Mouse (Mus musculus): ENCODE data around the gene Cacnb4.

Cacnb4 gene

DNA sequence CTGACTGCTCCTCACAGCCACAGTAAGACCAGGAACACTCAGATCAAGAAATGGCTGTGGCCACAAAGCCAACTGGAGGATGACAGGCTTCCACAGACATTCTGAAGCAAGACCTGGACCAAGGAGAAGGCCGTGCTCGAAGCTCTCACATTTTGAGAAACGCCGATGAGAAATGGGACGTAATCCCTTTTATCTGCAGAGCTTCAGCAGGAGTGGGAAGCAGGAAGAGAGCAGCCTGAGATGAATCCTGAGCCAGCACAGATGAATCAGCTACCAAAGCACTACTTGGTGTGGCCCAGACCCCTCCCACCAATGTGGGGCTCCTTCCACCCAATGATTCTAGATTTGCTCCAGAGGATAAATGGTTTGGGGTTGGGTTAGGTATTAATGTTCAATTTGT is 113.4 kb downstream of the Cacnb4 start:
- DNase-seq: no peak

DNA sequence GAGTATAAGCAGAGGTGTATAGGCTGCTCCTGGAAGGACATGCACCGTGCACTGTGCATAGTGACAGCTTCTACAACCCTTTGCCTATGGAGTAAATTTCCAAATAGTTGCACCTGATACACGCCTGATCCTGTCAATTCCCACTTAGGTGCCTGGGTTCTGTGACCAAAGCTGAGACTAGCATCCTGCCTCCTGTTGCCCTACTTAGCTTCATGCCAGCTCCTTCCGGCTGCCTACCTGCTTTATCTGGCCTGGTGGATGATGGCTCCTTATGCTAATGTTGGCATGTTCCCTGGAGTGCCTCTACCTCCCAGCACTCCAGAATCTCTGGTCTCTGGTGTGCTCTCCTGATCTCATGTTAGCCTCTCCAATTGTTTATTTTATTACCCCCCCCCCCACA is 114.3 kb downstream of the Cacnb4 start:
- DNase-seq: peak; percentile 82

DNA sequence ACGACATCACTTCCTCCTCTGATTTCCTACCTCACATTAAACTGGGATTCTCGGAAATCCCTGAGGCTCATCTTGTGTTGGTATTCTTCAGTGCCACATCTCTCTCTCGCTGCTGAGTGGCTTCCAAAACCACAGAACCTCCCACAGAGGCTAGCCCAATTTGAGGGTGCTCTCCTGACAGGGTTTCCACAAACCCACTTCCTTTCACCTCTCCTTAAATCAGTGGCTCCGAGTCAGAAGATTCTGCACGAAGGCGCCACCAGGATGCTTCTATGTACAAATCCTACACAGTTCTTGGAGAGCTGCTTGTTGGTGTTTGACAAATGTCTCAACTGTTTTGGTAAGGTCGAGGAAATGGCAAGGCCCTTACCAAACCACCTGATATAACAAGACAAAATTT is 115.5 kb downstream of the Cacnb4 start:
- no peak for DNase-seq

DNA sequence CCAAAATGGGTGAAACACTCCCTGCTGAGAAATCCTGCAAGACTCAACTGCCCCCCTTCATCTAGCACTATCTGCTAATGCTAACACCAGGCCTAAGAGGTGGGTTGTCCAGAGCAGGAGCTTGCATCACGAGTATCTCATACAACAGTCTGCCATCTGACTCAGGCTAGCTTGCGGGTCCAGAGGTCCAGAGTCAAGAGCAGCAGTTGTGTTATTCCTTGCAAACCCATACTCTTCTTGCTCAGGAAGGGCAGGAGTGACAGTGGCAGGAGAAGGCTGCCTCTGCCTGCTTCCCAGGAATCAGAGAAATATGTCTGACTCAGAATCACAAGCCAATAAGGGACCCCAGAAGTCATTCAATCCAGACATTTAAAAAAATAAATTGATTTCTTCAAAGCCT is 116.4 kb downstream of the Cacnb4 start:
- DNase-seq: no peak

DNA sequence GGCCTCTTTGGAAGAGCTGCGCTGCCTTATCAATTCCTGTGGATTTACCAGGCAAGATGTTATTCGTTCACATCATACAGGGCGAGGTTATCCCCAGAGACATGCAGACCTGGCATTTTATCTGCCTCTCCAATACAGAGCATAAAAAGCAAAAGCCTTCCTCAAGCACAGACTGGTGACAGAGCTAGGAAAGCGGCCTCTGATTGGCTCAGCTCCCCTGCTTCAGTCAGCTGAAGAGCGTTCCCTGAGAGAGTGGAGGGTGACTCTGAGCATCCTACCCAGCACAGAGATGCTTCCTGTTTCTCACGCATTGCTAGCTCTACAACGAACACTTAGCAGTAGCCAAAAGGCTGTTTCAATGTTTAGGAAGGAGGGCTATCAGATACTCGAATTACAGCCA is 118.2 kb downstream of the Cacnb4 start:
- DNase-seq: peak; percentile 75

DNA sequence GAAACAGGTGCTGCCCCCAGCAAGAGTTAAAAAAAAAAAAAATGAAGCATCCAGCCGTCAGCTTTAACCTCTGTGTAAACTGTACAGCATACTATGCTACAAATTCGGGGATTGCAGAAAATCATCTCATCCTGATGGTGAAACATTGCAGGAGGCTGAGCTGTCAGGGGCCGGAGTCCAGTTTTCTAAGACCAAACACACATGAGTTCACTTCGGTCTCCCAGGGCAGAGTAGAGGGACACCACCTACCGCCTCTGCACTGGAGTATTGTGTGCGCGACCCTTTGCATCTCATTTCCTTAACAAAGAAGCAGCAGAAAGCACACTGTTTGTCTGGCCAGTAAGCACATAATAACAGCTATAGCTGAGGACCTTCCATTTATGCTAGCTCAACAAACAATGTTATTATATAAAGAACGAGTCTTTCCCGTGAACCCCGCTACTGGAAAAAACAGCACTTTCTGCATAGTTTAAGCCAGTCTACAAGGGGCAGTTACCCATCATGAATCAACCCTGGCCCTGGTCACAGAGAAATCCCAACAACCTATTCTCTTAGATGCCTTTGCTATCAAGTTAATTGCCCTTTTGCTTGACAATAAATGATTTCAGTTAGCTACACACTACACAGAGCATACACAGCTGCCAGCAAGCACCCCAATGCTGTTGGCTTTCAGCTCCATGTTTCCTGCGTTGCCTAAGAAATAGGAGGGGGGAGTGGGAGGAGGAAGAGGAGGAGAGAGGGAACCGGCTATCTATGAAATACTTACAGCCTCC is 118.9 kb downstream of the Cacnb4 start:
- peak; percentile 43 for DNase-seq

DNA sequence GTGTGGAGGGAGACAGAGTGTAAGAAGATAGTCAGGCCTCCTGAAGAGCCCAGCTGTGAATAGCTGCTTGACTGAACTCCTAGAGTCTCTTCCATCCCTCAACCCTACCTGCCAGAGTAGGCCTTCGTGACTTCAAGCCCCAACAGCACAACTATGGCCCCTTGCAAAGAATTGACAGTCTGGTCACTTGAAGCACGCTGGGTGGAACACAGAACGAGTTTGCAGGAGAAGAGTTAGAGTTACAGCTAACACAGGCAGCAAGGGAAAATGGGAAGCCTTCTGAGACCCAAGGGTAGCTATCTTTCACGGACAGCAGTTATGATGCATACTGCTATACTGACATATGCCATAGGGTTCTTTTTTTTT is 119.7 kb downstream of the Cacnb4 start:
- DNase-seq: no peak

DNA sequence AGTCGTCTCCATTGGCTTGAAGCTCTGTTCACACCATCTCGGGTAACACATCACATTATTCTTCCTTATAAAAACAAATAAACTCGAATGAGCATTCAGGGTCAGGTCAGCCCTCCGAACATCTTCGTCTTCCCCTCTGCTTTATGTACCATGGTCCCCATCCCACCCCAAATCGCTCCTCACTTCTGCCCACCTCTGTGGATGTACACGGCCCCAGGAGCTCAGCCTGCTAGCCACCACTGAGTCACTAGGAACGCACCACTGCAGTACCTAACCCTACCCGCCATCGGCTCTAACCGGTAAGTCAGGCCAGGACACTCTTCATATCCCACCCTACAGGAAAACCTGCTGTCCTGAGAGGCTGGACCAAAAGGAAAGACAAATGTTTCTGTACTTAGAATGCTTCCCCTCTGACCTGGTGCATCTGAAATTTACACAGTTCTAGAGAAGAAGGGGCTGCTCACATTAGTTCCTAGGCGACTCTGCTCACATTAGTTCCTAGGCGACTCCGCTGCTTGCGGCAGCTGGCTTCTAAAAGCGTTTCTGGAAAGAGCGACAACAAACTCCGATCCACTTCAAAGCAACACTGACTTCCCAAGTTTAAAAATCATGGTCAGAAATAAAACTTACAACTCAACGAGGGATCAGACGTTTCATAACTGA is 120.2 kb downstream of the Cacnb4 start:
- DNase-seq: no peak

DNA sequence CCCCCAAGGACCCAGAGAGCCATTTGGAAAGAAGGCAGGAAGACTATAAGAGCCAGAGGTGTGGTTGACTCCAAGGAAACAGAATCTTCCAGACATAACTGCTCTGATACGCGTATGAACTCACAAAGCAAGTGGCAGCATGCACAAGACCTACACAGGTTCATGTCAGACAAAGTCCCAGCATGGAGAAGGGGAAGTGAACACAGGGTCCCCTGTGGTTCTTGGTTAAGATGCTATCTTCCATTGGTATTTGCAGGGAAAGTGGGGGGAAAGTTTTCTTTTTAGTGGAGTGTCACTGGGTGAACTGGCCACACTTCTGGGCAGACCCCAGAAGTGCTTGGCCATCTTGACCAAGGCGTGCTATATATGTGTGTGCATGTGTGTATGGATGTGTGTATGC is 128.2 kb downstream of the Cacnb4 start:
- no peak for DNase-seq

DNA sequence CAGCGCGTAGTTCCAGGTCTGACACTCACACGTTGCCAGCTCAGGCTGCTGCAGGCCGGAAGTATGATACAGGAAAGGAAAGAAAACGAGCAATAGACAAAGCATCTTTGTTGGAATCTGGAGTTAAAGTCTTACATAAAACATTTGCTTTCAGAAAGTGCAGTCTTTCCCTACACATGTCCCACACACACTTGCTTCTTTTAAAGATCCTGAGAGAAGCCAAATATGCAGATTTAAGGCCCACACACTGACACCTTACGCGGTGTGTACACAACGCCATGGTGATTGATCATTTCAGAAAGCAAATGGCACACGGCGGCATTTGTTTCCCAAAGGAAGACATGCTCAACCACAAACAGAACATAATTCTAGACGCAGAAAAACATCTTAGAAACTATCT is 129.3 kb downstream of the Cacnb4 start:
- DNase-seq: no peak

DNA sequence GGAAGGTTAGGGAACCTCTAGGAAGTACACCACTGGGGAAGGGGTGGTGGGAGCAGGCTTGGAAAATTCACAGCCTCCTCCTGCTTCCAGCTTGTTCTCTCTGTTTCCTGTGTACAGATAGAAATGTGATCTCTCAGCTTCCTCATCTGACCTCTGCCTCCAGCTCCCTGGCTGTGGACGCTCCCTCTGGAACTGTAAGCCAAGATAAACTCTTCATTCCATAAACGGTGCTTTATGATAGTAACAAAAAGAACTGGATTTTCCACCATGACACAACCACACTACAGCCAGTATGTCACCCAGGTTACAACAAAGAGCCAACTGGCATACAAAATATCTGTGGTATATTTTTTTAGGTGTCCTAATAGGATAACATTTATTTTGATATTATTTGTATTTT is 132.1 kb downstream of the Cacnb4 start:
- DNase-seq: no peak

DNA sequence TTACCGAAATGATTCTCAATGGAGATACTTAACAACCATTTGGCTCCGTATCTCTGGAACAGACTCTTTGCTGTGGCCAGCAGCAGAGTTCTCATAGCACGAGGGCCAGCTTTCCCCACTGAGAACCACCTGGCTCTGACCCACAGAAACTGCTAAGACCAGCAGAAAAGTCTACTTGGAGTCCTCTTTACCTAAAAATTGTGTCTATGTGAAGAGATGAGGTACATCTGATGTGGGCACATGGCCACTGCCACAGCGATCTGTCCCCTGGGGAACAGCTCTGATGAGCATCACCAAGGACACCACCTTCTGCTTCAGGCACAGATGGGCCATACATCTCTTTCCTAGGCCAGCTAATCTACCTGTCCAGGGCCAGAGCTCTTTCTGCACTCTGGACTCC is 135.6 kb downstream of the Cacnb4 start:
- peak; percentile 68 for DNase-seq

DNA sequence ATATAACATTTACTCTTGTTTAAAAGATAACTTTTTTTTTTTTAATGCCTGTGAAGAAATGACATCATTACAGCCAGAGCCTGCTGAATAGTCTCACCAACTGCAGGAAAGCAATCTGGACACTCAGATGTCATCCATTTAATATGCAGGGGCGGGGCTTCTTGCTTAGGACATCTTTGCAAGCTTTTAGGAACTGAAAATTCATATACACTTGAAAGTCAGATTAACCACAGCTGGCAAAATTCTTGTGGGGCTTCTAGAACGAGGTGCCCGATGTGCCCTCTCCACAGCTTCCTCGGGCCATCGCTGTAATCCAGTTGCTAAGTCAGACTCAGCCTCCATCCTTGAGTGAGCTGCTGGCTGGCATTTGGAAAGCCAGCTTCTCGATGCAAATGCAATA is 137.3 kb downstream of the Cacnb4 start:
- no peak for DNase-seq

DNA sequence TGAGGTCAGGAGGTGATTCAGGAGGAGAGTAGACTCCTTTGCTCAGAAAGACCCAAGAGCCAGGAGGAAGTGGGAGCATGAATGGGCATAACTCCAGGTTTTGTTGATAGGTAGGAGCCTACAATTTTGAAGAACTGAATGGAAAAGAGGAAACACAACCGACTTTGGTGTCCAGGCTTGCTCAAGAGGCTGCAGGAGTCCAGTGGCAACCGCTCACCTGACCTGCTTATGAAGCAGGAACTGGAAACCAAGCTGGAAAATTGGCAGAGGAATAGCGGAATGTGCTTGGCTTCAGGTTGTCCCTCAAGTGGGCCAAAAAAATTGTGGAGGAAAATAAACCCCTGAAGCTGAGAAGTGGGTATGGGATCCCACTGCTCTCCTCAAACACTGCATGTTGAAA is 139.0 kb downstream of the Cacnb4 start:
- DNase-seq: peak; percentile 61

DNA sequence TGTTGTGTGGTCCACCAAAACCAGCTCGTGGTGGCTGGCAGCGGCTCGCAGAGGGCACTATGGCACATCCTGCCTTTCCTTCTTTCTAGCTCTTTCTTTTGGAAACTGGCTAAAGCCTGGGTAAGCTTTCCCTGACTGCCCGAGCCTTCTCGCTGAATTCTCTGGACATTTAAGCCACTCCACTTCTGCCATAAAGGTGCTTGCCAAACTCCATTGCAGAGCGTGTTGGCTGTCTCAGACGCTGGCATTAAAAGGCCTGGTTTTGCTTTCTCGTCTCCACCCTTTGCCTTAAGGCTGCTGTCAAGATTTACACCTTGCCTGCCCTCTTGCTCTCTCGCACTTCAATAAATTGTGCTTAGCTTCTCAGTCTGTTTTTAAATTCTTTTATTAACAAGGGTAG is 139.5 kb downstream of the Cacnb4 start:
- no peak for DNase-seq

DNA sequence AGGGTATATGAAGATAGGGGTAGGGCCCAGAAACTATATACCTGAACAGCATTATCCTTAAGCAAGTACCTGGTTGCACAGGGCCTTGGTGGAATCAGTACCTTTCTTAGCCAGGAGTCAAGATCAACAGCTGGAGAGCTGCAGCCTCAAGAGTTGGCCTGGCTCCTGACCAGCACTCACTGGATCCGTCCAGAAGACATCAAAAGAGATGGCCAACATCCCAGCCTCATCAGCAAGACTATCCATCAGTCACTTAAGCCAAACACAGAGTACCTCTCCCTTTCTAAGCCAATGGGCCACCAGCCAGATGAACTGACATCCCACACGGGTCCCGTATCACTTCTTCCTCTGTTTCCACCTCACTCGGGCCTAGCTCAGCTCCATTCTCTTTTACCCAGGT is 140.1 kb downstream of the Cacnb4 start:
- DNase-seq: no peak

DNA sequence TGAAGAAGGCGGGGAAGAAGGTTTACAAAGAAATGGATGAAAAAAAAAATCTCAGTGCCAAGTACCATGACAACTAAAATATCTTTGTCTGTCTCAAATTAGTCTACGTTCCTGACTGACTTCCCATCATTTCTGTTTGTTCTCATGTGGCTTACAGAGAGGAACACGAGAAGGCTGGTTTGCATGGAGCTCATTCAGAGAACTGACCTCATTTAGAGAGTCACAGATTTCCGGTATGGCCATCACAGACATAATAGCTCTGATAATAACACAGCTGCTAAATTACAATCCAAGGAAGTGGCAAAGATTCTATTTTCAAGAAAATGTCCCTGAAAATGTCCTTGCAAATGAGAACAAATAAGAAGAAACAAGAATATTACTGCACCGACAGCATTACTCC is 142.9 kb downstream of the Cacnb4 start:
- DNase-seq: no peak

DNA sequence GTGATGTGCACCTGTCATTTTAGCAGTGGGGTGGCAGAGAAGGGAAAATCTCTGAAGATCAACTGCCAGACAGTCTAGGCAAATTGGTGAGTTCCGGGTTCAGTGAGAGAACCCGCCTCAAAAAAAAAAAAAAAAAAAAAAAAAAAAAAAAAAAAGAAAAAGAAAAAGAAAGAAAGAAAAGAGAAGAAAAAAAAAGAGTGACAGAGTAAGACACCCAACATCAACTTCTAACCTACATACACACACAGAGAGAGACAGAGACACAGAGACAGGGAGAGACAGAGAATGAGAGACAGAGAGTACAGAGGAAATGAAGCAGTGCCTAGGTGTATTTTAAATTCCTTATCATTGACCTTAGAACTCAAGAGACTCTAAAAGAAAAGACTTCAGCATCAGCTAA is 146.1 kb downstream of the Cacnb4 start:
- no peak for DNase-seq

DNA sequence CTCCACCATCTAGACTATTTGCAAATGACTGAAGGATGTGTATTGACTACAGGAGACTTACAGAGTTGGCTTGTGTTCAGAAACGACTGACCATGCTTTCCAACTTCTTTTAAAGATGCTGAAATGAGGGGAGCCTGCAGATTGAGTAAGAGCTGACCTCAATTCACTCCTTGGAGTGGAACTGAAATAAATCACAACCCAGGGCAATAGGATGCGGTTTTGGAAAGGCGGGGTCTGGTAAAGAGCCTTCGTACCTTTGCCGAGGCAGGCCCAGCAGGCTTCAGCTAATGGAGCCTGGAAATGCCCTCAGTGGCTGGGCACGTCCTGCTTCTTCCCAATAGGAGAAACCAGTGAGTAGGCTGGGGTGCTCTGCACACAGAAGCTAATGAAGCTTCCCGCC is 147.4 kb downstream of the Cacnb4 start:
- DNase-seq: no peak

DNA sequence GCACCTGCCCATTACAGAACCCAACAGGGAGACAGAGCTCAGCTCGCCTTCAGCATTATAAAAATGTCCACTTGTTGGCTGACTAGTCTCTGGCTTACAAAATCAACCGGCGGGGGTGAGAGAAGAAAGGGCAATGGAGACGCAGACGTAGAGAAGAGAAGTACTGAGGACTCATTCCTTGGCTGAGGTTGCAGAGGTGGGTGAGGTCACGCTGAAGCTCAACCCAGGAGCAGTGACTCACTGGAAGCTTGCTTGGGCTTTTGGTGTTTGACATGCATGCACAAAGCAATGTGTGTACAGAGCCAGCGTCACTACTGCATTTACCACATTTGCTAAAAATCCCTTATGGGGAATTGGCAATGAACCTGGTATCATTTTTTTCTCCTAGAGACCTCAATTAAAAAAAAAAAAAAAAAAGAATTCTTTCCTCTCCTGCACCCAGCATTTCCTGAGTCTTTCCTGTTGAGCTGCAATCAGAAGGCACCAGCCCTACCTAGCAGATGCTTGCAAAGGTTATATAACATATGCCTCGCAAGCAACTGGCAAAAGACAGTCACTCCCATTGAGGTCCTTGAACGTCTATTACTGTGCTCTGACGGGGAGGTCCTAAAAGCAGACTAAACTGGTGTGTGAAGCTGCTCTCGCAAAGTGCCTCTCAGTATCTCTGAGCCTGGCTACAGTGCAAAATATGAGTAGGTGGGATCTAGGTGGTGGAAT is 150.6 kb downstream of the Cacnb4 start:
- no peak for DNase-seq

DNA sequence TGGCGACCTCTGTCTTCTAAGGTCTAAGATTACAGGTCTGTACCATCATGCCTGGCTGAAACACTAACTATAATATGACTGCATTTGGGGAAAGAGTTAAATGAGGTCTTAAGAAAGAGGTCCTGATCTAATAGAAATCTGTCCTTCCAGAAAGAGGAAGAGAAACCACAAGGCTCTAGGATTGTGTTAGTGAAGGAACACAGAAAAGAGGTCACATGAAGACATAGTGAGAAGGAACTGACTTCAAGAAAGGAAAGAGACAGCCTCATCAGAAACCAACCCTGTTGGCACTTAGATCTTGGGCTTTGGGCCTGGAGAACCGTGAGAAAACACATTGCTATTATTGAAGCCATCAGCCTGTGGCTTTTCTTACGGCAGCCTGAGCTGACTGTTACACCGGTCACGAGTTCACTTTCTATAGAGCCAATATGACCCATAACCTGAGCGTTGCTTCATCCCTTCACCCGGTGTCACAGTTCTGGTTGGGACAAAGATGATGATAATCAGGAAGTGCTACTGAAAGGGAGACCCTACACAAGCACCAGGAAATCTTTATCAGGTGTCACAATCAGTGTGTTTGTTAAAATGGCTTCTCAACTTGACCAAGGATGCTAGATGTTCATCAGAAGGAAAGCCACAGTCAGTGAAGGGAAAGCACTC is 153.4 kb downstream of the Cacnb4 start:
- DNase-seq: no peak

DNA sequence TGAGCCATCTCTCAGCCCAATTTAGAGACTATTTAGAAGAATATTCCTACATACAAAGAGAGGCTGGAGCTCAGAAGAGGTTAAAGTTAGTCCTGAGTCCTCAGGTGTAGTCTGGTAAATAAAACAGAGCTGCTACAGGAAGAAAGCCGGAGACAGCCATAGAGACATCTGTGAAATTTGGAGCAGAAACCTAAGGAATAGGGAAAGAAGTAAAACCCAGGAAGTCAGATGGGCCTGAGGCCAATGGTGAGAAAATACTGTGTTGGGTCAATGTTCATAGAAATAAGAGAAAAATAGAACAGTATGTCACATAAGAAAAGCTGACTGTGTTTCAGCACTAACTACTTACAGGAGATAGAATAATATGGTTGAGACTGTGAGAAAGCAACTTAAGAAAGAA is 155.6 kb downstream of the Cacnb4 start:
- no peak for DNase-seq

DNA sequence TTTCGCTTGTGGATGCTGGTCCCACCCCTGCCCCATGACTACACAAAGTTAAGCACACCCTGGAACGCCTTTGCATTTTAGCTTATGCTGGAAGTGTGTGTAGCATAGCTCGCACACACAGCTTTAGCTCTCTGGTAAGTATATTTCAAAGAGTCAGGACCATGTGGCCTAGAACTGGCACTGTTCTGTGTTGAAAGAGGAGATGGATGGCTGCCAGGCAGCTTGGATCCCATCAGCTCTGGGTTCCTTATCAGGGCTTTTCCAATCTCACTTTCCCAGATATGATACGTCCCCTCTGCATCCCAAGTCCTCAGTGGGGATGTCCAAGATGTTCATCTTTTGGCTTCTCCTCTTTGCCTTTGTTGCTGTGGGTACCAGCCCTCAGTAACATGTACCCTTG is 157.9 kb downstream of the Cacnb4 start:
- DNase-seq: peak; percentile 65

DNA sequence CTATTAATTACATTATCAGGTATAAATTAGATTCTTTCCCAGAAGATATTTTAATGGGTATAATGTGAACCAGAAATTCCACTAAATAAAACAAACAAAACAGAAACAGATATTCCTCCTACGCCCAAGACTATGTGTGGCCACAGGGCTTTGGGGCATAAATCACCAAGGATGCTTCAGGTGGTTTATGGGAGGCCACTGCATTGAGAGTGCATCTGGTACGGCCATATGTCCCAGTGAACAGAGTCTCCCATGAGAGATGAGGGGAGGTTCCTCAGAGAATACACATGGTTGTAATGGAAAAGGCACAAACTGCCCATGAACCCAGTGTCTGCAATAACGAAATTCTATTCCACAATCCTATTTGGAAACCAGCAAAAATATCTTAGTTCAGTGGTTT is 160.1 kb downstream of the Cacnb4 start:
- no peak for DNase-seq

All from cerebellum, adult 11 months (tissue).